Mouse (Mus musculus): Measurements from ENCODE around the gene Spry1. TPM values are rescaled to one million over a fixed set of nuclear protein-coding genes. Genes with fewer than 3 reads are reported as not detected.
A peak's percentile ranks its signal among the peaks of the same experiment; 100 is the strongest.

Gene Spry1
- total RNA-seq, 2 experiments from 2014 or later = 9.7 to 10.8 TPM

GRCm38 (mm10) chr3:37668652-37669051, 28.9 kb downstream of the Spry1 start:
- DNase-seq (ENCODE audit: low spot score in 2 of 2) = no peak

- DNase-seq (ENCODE audit: low spot score in 2 of 2) = no peak
Measured at GRCm38 (mm10) chr3:37669100-37669499, 29.4 kb downstream of the Spry1 start.

DNA sequence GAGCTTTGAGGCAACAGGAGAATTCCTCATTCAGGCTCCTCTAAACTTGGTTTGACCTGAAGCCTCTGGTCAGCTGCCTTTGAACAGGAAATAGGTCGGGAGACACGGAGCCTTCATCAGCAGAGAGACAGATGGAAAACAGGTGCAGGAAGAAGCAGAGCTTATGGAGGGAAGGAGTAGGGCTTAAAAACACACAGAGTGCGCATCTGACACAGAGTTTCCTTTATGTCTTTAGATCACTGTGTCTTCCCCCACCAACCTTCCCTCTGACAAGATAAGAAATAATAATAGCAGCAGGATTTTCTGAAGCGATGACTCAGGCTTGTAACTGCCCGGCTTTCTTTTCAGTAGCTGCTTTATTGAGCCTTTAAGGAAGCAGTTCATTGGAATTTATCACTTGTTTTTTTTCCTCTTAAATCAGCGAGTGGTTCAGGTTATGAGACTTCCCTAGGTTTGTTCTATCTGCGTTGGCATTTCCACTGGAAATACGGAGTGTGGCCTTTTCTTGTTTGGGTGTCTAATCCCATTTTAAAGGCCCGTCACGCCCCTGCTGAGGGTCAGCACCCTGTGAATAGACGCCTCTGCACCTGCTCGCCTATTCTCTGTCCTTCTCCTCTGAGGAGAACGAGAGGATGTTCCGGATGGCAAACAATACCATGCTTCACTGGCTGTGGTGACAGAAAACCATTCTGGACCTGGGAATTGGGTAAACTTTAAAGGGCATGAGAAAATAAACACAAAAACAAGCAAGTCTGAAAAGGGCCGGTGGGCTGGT, 32.7 kb downstream of the Spry1 start:
- DNase-seq (ENCODE audit: low spot score in 2 of 2) = no peak

DNA sequence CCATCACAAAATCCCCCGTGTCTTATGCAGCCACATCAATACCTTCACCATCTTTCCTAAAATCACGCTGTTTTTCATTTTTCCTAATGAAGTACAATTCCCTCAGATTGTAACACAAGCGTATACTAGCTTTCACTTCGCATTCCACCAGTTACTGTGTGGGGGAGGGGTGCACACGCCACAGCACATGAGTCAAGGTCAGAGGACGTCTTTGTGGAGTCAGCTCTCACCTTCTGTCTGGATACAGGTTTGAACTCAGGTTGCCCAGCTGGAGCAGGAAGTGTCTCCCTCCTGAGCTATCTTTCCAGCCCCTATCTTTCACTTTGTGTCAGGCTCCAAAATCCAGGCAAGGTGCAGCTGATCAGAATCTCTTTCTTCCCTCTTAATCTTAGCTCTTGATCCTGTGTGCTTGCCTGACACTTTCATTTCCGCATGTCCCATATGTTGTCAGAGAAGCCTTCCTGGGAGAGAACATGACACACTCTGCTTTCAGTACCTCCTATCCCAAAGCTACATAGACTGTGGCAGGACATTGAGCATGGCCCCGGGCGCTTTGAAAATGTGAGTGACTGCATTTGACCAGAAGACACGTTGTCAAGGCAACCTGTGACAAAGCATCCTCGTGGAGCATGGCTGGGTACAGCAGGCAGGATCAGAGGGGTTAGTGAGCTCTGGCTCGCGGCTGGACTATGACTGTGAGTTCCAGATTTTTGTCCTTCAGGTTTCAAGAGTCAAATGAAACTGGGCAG, 33.9 kb downstream of the Spry1 start:
- DNase-seq (ENCODE audit: low spot score in 2 of 2) = no peak

DNA sequence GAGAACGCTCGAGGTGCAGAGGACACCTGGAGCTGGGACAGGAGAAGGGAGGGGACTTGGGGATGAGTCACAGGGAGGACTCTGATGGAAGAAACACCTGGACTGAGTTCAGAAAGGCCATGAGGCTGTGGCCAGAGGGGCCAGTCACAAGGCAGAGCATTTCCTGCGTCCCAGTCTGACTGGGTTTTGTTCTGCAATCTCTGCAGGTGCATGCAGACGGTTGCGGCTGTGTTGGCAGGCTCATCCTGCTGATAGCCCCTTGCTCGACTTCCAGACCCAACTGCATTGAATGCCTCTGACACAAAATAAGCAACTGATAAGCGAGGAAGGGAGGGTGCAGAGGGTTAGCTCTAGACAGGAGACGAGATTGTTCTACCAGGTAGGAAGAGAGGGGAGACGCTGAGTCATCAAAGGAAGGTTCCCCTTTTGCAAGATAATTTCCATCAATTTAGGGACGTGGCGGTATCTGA, 35.3 kb downstream of the Spry1 start:
- no peak for DNase-seq (ENCODE audit: low spot score in 2 of 2)

GRCm38 (mm10) chr3:37676291-37676690, 36.5 kb downstream of the Spry1 start:
- no peak for DNase-seq (ENCODE audit: low spot score in 2 of 2)

DNA sequence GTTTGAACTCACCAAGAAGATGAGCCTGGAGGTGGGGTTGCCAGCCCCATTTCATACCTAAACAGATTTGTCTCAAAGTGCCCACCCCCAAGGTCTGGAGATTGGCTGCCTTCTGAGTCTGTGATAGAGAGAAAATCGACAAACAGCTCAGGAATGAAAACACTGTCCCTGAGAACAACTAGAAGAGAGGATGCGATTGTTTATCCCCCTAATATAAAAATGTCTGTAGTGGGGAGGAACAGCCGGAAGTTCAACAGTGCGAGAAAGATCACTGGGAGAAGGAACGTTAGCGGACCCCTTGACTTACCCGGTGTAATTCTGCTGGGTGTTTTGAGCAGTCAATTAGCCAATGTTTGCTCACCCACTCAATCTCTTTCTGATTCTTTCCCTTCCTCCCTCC, 46.5 kb downstream of the Spry1 start:
- no peak for DNase-seq (ENCODE audit: low spot score in 2 of 2)

DNA sequence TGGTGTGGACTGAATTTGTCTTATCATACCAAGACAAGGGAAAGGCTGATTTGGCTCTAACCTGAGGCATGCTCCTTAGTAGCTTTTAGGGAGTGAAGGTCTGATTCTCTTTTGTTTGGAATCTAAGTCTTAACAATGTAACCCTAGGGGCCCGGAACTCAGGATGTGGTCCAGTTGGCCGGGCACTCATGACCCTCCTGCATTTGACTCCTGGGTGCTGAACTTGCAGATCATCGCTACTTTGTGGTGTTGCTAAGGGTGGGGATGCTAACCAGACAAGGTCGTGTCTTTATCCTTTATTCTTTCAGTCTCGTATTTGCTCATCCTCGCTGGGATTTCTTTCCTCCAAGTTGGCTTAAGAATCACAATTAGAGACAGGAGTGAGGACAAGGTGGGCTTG, 47.0 kb downstream of the Spry1 start:
- DNase-seq (ENCODE audit: low spot score in 2 of 2) = peak in 1 of 2 experiments; percentile 6

DNA sequence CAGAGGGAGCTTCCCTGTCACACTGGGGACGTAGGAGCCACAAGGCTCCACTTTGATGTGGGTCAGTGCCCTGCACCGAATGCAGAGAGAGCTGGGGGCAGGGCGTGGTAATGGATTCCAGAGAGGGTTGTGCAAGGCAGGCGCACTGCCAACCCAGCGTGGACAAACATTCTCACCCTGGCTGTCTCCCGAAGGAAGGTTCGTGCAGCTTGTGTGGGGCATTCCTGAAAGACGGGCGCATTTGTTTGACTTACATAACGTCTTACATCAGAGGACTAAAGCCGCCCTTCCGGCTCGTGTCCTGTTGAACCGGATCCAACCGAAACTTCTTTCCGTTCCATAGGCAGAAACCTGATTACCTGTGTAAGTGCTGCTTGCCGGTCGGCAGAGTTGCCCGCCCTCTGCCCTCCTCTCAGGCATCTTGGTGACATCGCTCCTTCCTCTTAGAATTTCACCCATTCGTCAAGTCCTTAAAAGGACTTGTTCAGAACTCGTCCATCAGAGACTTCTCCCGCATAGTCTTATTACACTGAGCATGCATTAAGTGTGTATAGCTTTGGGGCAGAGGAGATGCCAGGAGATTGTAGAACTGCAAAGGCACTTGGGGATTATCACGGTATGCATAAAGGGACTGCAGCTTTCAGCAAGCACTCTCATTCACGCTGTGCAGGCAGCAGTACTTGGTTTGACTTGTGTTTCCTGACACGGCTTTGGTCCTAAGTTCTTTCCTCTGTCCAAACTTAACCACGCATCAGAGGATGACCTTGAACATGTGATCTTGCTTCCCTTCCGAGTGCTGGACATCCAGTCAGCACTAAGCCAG, 47.6 kb downstream of the Spry1 start:
- DNase-seq (ENCODE audit: low spot score in 2 of 2) = peak; percentile 24 to 62

DNA sequence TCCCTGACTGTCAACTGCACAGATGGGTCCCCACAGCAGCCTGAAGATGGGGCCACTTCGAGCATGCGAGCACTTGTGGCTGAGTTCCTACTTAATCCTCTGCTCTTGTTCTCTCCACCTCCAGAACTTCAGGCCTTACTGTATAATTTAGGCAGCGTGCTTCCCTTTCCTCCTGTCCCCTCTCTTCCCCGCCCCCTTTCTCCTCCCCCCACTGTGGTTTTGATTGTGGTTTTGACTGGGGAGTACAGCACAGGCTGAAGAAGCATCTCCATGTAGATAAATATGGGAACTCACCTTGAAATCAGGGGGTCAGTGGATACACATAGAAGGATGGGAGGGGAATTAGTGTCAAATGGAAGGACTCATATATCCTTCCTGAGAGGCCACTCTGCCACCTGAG, 53.2 kb downstream of the Spry1 start:
- no peak for DNase-seq (ENCODE audit: low spot score in 2 of 2)

- DNase-seq (ENCODE audit: low spot score in 2 of 2) = no peak
Measured at GRCm38 (mm10) chr3:37693552-37693951, 53.8 kb downstream of the Spry1 start.

Other genes with a start within 250 kb of the Spry1 start
- 10 to 100 TPM; 26.8 to 31.0 TPM for gene Spata5, start 220.1 kb upstream of the Spry1 start, total RNA-seq (2021)
- 1 to 10 TPM; 4.7 to 7.1 TPM for gene Nudt6, start 219.7 kb upstream of the Spry1 start, total RNA-seq (2021)
- gene Gm5148, start 84.5 kb downstream of the Spry1 start, total RNA-seq (2021) = 1 to 10 TPM; 3.9 to 4.8 TPM